Mouse (Mus musculus): ENCODE results near the gene Kctd15. TPM values are rescaled to one million over a fixed set of nuclear protein-coding genes. Genes with fewer than 3 reads are reported as not detected.
A peak's percentile ranks its signal among the peaks of the same experiment; 100 is the strongest.

Gene Kctd15
- polyA plus RNA-seq, 1 experiment: 33.7 TPM

- TF ChIP-seq CTCF (IDR thresholded peaks at IDR 0.05; ENCODE audit: low read depth, low read length) (no peak), EP300 (IDR thresholded peaks at IDR 0.05; ENCODE audit: insufficient read depth, low read depth, low read length) (peak; percentile 92)
- Histone ChIP-seq H3K9ac (ENCODE audit: low read depth, poor library complexity, severe bottlenecking) (no peak overlapping the region), H3K9me3 (replicated peaks; ENCODE audit: control insufficient read depth, insufficient read depth, low read length, poor library complexity, severe bottlenecking) (no peaks in the 10 kb centered on the region), H3K4me3 (ENCODE audit: low read depth, low read length) (no peak overlapping the region), H3K36me3 (ENCODE audit: control insufficient read depth, insufficient read depth, low read length, poor library complexity, severe bottlenecking) (no peaks in the 10 kb centered on the region), H3K27ac (ENCODE audit: insufficient read depth, low read length) (no peak overlapping the region), H3K27me3 (ENCODE audit: control insufficient read depth, insufficient read depth, low read length, poor library complexity, severe bottlenecking) (no peaks in the 10 kb centered on the region), H3K4me1 (ENCODE audit: control insufficient read depth, insufficient read depth, low read length) (peaks cover 6% of the 10 kb centered on the region)
Measured at GRCm38 (mm10) chr7:34663145-34663544, 6.6 kb upstream of the Kctd15 start.

GRCm38 (mm10) chr7:34662227-34662626 lies 5.7 kb upstream of the Kctd15 start:
- Histone ChIP-seq H3K27me3 (ENCODE audit: control insufficient read depth, insufficient read depth, low read length, poor library complexity, severe bottlenecking) (no peaks in the 10 kb centered on the region), H3K4me1 (ENCODE audit: control insufficient read depth, insufficient read depth, low read length) (peaks cover 3% of the 10 kb centered on the region), H3K4me3 (ENCODE audit: low read depth, low read length) (no peak overlapping the region), H3K9ac (ENCODE audit: low read depth, poor library complexity, severe bottlenecking) (no peak overlapping the region), H3K27ac (ENCODE audit: insufficient read depth, low read length) (no peak overlapping the region), H3K9me3 (replicated peaks; ENCODE audit: control insufficient read depth, insufficient read depth, low read length, poor library complexity, severe bottlenecking) (no peaks in the 10 kb centered on the region), H3K36me3 (ENCODE audit: control insufficient read depth, insufficient read depth, low read length, poor library complexity, severe bottlenecking) (no peaks in the 10 kb centered on the region)
- TF ChIP-seq POLR2A (IDR thresholded peaks at IDR 0.05; ENCODE audit: insufficient read depth, low read length): no peak
- no peak for TF ChIP-seq CTCF (IDR thresholded peaks at IDR 0.05; ENCODE audit: low read depth, low read length)
- 0 out of 2 replicates have a peak, but pooled peaks have one; percentile 61 for TF ChIP-seq EP300 (IDR thresholded peaks at IDR 0.05; ENCODE audit: insufficient read depth, low read depth, low read length)

- Histone ChIP-seq H3K4me3 (ENCODE audit: low read depth, low read length) (no peak overlapping the region), H3K4me1 (ENCODE audit: control insufficient read depth, insufficient read depth, low read length) (peaks cover 3% of the 10 kb centered on the region), H3K27me3 (ENCODE audit: control insufficient read depth, insufficient read depth, low read length, poor library complexity, severe bottlenecking) (no peaks in the 10 kb centered on the region), H3K27ac (ENCODE audit: insufficient read depth, low read length) (peak overlapping the region; percentile 61), H3K36me3 (ENCODE audit: control insufficient read depth, insufficient read depth, low read length, poor library complexity, severe bottlenecking) (no peaks in the 10 kb centered on the region), H3K9me3 (replicated peaks; ENCODE audit: control insufficient read depth, insufficient read depth, low read length, poor library complexity, severe bottlenecking) (no peaks in the 10 kb centered on the region), H3K9ac (ENCODE audit: low read depth, poor library complexity, severe bottlenecking) (no peak overlapping the region)
- TF ChIP-seq EP300 (IDR thresholded peaks at IDR 0.05; ENCODE audit: insufficient read depth, low read depth, low read length) (peak; percentile 89), CTCF (IDR thresholded peaks at IDR 0.05; ENCODE audit: low read depth, low read length) (no peak), POLR2A (IDR thresholded peaks at IDR 0.05; ENCODE audit: insufficient read depth, low read length) (no peak)
Measured at GRCm38 (mm10) chr7:34659386-34660085, 3.0 kb upstream of the Kctd15 start.

DNA sequence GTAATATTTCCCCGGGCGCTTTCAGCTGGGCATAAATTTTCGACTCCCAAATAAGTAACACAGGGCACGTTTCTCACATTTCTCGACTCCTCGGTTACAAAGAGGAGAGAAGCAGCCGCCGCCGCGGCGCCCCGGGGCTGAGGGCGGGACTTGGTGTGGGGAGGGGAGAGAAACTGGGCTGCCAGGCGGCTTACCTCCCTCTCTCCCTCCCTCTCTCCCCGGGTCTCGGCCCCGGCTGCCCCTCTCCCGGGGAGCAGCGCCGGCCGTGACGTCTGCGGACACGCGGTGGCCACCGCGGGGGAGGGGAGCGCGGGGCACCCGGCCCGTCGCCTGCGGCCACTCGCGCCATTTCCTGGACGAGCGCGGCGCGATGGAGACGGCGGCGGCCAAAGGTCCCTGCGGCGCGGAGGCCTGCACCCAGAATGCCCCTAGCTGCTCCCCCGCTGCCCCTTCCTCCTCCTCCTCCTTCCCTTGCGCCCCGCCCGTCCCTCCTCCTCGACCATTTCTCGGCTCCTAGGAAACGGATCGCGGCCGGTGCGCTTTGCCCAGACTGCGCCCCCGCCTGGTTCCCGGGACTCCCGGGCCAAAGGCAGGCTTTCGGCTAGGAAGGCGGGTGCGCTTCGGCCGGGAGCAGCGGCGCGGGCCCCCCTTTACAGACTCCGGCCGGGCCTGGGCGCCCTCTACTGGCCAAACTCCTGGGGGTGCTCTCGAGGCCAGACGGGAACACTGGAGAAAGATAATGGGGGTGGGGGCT lies 1.3 kb downstream of the Kctd15 start:
- TF ChIP-seq EP300 (IDR thresholded peaks at IDR 0.05; ENCODE audit: insufficient read depth, low read depth, low read length) (0 out of 2 replicates have a peak, but pooled peaks have one; percentile 20), CTCF (IDR thresholded peaks at IDR 0.05; ENCODE audit: low read depth, low read length) (peak; percentile 57), POLR2A (IDR thresholded peaks at IDR 0.05; ENCODE audit: insufficient read depth, low read length) (no peak)
- H3K9me3 ChIP-seq (replicated peaks; ENCODE audit: control insufficient read depth, insufficient read depth, low read length, poor library complexity, severe bottlenecking): no peaks in the 10 kb centered on the region
- H3K36me3 ChIP-seq (ENCODE audit: control insufficient read depth, insufficient read depth, low read length, poor library complexity, severe bottlenecking): no peaks in the 10 kb centered on the region
- H3K4me3 ChIP-seq (ENCODE audit: low read depth, low read length): peak overlapping the region; percentile 90
- no peaks in the 10 kb centered on the region for H3K27me3 ChIP-seq (ENCODE audit: control insufficient read depth, insufficient read depth, low read length, poor library complexity, severe bottlenecking)
- H3K4me1 ChIP-seq (ENCODE audit: control insufficient read depth, insufficient read depth, low read length): peaks cover 2% of the 10 kb centered on the region
- H3K27ac ChIP-seq (ENCODE audit: insufficient read depth, low read length): peak overlapping the region; percentile 76
- peak overlapping the region; percentile 94 for H3K9ac ChIP-seq (ENCODE audit: low read depth, poor library complexity, severe bottlenecking)

DNA sequence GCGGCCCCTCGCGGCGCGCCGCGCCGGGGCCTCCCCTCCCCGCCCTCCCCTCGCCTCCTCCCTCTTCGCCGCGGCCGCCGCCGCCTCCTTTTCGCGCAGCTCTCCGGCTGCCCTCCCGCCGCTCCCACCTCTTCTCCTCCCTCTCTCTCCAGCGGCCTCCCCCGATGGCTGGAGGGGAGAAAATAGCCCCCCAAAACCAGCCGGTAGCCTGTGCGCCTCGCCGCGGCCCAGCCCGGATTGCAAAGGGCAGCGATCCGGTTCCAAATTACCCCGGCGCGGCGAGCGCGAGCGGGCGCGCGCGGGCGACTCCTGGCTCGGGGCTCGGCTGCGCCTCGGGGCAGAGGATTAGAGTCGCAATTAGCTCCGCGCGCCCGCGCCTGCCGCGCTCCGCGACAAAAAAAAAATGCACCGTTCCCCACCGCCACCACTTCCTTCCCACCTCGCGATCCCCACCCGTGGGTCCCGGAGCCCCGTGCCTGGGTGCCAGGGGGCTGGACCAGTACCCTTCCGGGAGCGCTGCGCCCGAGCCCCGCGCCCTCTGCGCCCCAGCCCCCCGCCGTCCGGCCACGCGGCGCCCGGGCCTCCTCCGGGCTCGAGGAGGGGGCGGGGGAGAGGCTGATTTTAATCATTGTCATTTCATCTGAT lies 2.0 kb downstream of the Kctd15 start:
- TF ChIP-seq CTCF (IDR thresholded peaks at IDR 0.05; ENCODE audit: low read depth, low read length): no peak
- no peak for TF ChIP-seq EP300 (IDR thresholded peaks at IDR 0.05; ENCODE audit: insufficient read depth, low read depth, low read length)
- no peak for TF ChIP-seq POLR2A (IDR thresholded peaks at IDR 0.05; ENCODE audit: insufficient read depth, low read length)

More for the DNA sequence above, 2.0 kb downstream of the Kctd15 start:
- Histone ChIP-seq H3K27me3 (ENCODE audit: control insufficient read depth, insufficient read depth, low read length, poor library complexity, severe bottlenecking) (no peaks in the 10 kb centered on the region), H3K4me3 (ENCODE audit: low read depth, low read length) (peak overlapping the region; percentile 90), H3K4me1 (ENCODE audit: control insufficient read depth, insufficient read depth, low read length) (no peaks in the 10 kb centered on the region), H3K9me3 (replicated peaks; ENCODE audit: control insufficient read depth, insufficient read depth, low read length, poor library complexity, severe bottlenecking) (no peaks in the 10 kb centered on the region), H3K9ac (ENCODE audit: low read depth, poor library complexity, severe bottlenecking) (peak overlapping the region; percentile 94), H3K36me3 (ENCODE audit: control insufficient read depth, insufficient read depth, low read length, poor library complexity, severe bottlenecking) (peaks cover 4% of the 10 kb centered on the region), H3K27ac (ENCODE audit: insufficient read depth, low read length) (peak overlapping the region; percentile 76)

Data from ES-Bruce4 (cell line).